Mouse (Mus musculus): ENCODE results near the gene Tubgcp3. TPM values are rescaled to one million over a fixed set of nuclear protein-coding genes. Genes with fewer than 3 reads are reported as not detected.

The Tubgcp3 gene
- total and polyA plus RNA-seq, 3 experiments: 29.7 to 48.7 (median 33.4) TPM

DNA sequence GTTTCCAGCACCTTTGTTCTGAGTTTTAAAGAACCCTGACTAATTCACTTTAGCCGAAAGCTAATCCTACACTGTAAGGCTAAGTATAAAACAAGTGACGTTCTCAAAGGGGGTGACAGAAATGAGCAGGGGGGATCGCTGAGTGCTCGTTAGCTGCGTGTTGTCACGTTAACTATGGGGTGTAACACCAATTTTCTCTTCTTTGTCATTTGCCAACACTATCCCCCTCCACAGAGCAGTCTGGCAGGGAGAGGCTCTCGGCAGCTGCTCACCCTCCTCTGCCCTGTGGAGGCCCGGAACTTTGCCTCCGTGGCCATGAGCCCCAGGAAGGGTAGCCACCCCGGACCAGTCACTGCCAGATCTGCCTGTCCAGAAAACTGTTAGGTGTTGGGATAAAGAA lies 106.6 kb downstream of the Tubgcp3 start:
- TF ChIP-seq MAX (IDR thresholded peaks at IDR 0.05; ENCODE audit: low read length): no peak
- no peak for TF ChIP-seq KAT2A (IDR thresholded peaks at IDR 0.05; ENCODE audit: insufficient replicate concordance, low read length)
- TF ChIP-seq MEF2A (IDR thresholded peaks at IDR 0.05; ENCODE audit: borderline replicate concordance, low read depth, low read length): no peak
- no peak for TF ChIP-seq EP300 (IDR thresholded peaks at IDR 0.05; ENCODE audit: low read length)
- TF ChIP-seq MXI1 (IDR thresholded peaks at IDR 0.05; ENCODE audit: low read depth, low read length): no peak
- no peak for TF ChIP-seq POLR2AphosphoS2 (IDR thresholded peaks at IDR 0.05; ENCODE audit: low read depth, low read length)
- TF ChIP-seq SMC3 (IDR thresholded peaks at IDR 0.05; ENCODE audit: low read depth, low read length): no peak
- no peak for TF ChIP-seq RAD21 (IDR thresholded peaks at IDR 0.05; ENCODE audit: low read depth, low read length)
- no peak for TF ChIP-seq UBTF (IDR thresholded peaks at IDR 0.05; ENCODE audit: low read depth, low read length)
- TF ChIP-seq JUN (IDR thresholded peaks at IDR 0.05; ENCODE audit: insufficient read depth, low read depth, low read length): no peak
- TF ChIP-seq ZNF384 (IDR thresholded peaks at IDR 0.05; ENCODE audit: low read depth, low read length): no peak
- TF ChIP-seq NELFE (IDR thresholded peaks at IDR 0.05; ENCODE audit: low read depth, low read length): no peak
- no peak for TF ChIP-seq MAZ (IDR thresholded peaks at IDR 0.05; ENCODE audit: low read depth, low read length)
- no peak for TF ChIP-seq USF1 (IDR thresholded peaks at IDR 0.05; ENCODE audit: low read depth, low read length)
- TF ChIP-seq ZC3H11A (IDR thresholded peaks at IDR 0.05; ENCODE audit: low read depth, low read length): no peak
- no peak for TF ChIP-seq CHD2 (IDR thresholded peaks at IDR 0.05; ENCODE audit: low read length)
- TF ChIP-seq SIN3A (IDR thresholded peaks at IDR 0.05; ENCODE audit: low read length): no peak
- TF ChIP-seq BHLHE40 (IDR thresholded peaks at IDR 0.05; ENCODE audit: low read depth, low read length): no peak
- no peak for TF ChIP-seq CHD1 (IDR thresholded peaks at IDR 0.05; ENCODE audit: low read depth, low read length)
- TF ChIP-seq MAFK (IDR thresholded peaks at IDR 0.05; ENCODE audit: insufficient replicate concordance, low read length): no peak
- H3K36me3 ChIP-seq (replicated peaks in 1 of 2; ENCODE audit: control insufficient read depth in 1 of 2, insufficient read depth in 1 of 2, low read length in 1 of 2): no peaks in the 10 kb centered on the region
- no peak overlapping the region for H3K9ac ChIP-seq (ENCODE audit: insufficient read depth, low read depth)
- no peaks in the 10 kb centered on the region for H3K79me2 ChIP-seq (replicated peaks; ENCODE audit: control insufficient read depth, extremely low read depth, insufficient read depth, poor library complexity, severe bottlenecking)
- in situ Hi-C loops (cut with MboI; ENCODE audit: low pct_ligation_motif_present, low pct_unique_long_range_greater_than_20kb, low sequenced_read_pairs) (loop anchor here (25.0 kb wide), 1 partner anchor 603 kb away; no protein-coding TSS in a partner anchor), dilution Hi-C loops (cut with MboI; ENCODE audit: extremely low pct_ligation_motif_present, extremely low pct_unique_long_range_greater_than_20kb, low sequenced_read_pairs) (no loop called here)
- H3K4me2 ChIP-seq (ENCODE audit: insufficient read depth, low read depth, poor library complexity, severe bottlenecking): no peak overlapping the region
- no peaks in the 10 kb centered on the region for H3K4me1 ChIP-seq (ENCODE audit: control insufficient read depth in 1 of 2, insufficient read depth in 2 of 2)
- no peak overlapping the region for H3K27ac ChIP-seq (ENCODE audit: insufficient read depth, low read depth)
- H3K27me3 ChIP-seq (replicated peaks): peaks cover 70% of the 10 kb centered on the region
- no peak for DNase-seq (ENCODE audit: extremely low read depth)
- H3K4me3 ChIP-seq (replicated peaks in 1 of 3; ENCODE audit: low read depth in 2 of 3, low read length in 2 of 3, poor library complexity in 1 of 3): no peak overlapping the region
- H3K9me3 ChIP-seq (replicated peaks; ENCODE audit: low read length): no peaks in the 10 kb centered on the region

DNA sequence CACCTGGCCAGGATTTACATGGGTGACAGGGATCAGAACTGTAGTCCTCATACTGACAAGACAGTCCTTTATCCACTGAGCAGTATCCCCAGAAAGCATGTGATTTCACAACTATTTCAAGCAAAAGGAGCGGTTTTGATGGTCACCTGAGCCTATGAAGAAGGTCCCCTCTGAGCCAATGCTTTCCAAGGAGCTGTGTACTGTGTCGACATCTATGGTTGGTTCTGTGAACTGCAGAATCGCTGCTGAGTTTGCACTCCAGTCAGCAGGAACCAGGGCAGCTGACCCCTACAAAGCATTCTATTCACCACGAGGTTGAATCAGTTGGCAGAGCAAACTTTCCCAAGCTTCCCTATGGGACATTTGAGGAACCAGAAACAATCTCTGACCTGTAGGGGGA lies 107.7 kb downstream of the Tubgcp3 start:
- TF ChIP-seq USF1 (IDR thresholded peaks at IDR 0.05; ENCODE audit: low read depth, low read length) (no peak), CTCF (conservative IDR thresholded peaks at IDR 0.05 in 1 of 2, IDR thresholded peaks at IDR 0.05 in 1 of 2; ENCODE audit: low read depth in 2 of 2, low read length in 2 of 2) (peak; percentile 42 to 61; a peak in 3 of 4 replicates), RAD21 (IDR thresholded peaks at IDR 0.05; ENCODE audit: low read depth, low read length) (peak; percentile 69), NELFE (IDR thresholded peaks at IDR 0.05; ENCODE audit: low read depth, low read length) (no peak), TCF12 (IDR thresholded peaks at IDR 0.05; ENCODE audit: low read depth, low read length) (no peak), USF2 (conservative IDR thresholded peaks at IDR 0.05; ENCODE audit: low read depth, low read length) (no peak), SMC3 (IDR thresholded peaks at IDR 0.05; ENCODE audit: low read depth, low read length) (peak; percentile 38), UBTF (IDR thresholded peaks at IDR 0.05; ENCODE audit: low read depth, low read length) (no peak), POLR2A (IDR thresholded peaks at IDR 0.05; ENCODE audit: low read depth, low read length) (no peak), RCOR1 (conservative IDR thresholded peaks at IDR 0.05; ENCODE audit: low read depth, low read length) (no peak), E2F4 (IDR thresholded peaks at IDR 0.05; ENCODE audit: insufficient replicate concordance, low read depth, low read length) (no peak), MAFK (IDR thresholded peaks at IDR 0.05; ENCODE audit: insufficient replicate concordance, low read length) (0 out of 2 replicates have a peak, but pooled peaks have one; percentile 13)
- Histone ChIP-seq H3K4me2 (ENCODE audit: insufficient read depth, low read depth, poor library complexity, severe bottlenecking) (no peak overlapping the region), H3K9ac (ENCODE audit: insufficient read depth, low read depth) (no peak overlapping the region), H3K4me1 (ENCODE audit: control insufficient read depth in 1 of 2, insufficient read depth in 2 of 2) (no peaks in the 10 kb centered on the region), H3K36me3 (replicated peaks in 1 of 2; ENCODE audit: control insufficient read depth in 1 of 2, insufficient read depth in 1 of 2, low read length in 1 of 2) (no peaks in the 10 kb centered on the region), H3K79me2 (replicated peaks; ENCODE audit: control insufficient read depth, extremely low read depth, insufficient read depth, poor library complexity, severe bottlenecking) (no peaks in the 10 kb centered on the region), H3K9me3 (replicated peaks; ENCODE audit: low read length) (no peaks in the 10 kb centered on the region), H3K27me3 (replicated peaks) (peaks cover 75% of the 10 kb centered on the region), H3K27ac (ENCODE audit: insufficient read depth, low read depth) (no peak overlapping the region), H3K4me3 (replicated peaks in 1 of 3; ENCODE audit: low read depth in 2 of 3, low read length in 2 of 3, poor library complexity in 1 of 3) (no peak overlapping the region)
- in situ Hi-C loops (cut with MboI; ENCODE audit: low pct_ligation_motif_present, low pct_unique_long_range_greater_than_20kb, low sequenced_read_pairs): loop anchor here (25.0 kb wide), 1 partner anchor 602 kb away; no protein-coding TSS in a partner anchor
- dilution Hi-C loops (cut with MboI; ENCODE audit: extremely low pct_ligation_motif_present, extremely low pct_unique_long_range_greater_than_20kb, low sequenced_read_pairs): no loop called here
- peak; percentile 19 for DNase-seq (ENCODE audit: extremely low read depth)

Data from CH12.LX (cell line).